Mouse (Mus musculus) heart, embryonic 13.5 days (tissue): ENCODE data around the gene 4930455H04Rik. TPM values are rescaled to one million over a fixed set of nuclear protein-coding genes. Genes with fewer than 3 reads are reported as not detected.

Experiments used
- ATAC-seq: fragments of 200-750 bp; cut with Nextera tagmentation; 2 replicates; pipeline ENCODE4 v1.8.0; 2017; ENCODE audit warnings: moderate TSS enrichment; ENCODE audit not compliant: insufficient number of reproducible peaks, low FRiP score, low TSS enrichment; ENCODE audit errors: extremely low read depth
- H3K27ac ChIP-seq: fragments of 300-500 bp; sonication (generic); replicated peaks from 2 replicates; pipeline ENCODE4 v1.5.1; 2015; ENCODE audit warnings: moderate library complexity, mild to moderate bottlenecking, inconsistent platforms
- H3K27me3 ChIP-seq: fragments of 300-500 bp; sonication (generic); replicated peaks from 2 replicates; pipeline ENCODE4 v1.6.1; 2015; ENCODE audit warnings: mild to moderate bottlenecking, inconsistent platforms
- H3K36me3 ChIP-seq: fragments of 300-500 bp; sonication (generic); 2 replicates; pipeline ENCODE4 v1.6.1; 2015; ENCODE audit warnings: mild to moderate bottlenecking, inconsistent platforms
- H3K4me1 ChIP-seq: fragments of 300-500 bp; sonication (generic); 2 replicates; pipeline ENCODE4 v1.6.1; 2015; ENCODE audit warnings: inconsistent platforms
- H3K4me2 ChIP-seq: fragments of 300-500 bp; sonication (generic); 2 replicates; pipeline ENCODE4 v1.6.1; 2015; ENCODE audit warnings: inconsistent platforms, mild to moderate bottlenecking, moderate library complexity
- H3K4me3 ChIP-seq: fragments of 300-500 bp; sonication (generic); 2 replicates; pipeline ENCODE4 v1.5.1; 2015; ENCODE audit warnings: moderate library complexity, mild to moderate bottlenecking, inconsistent platforms
- H3K9ac ChIP-seq: fragments of 300-500 bp; sonication (generic); 2 replicates; pipeline ENCODE4 v1.6.1; 2015; ENCODE audit warnings: inconsistent platforms, mild to moderate bottlenecking, moderate library complexity
- H3K9me3 ChIP-seq: fragments of 300-500 bp; sonication (generic); 2 replicates; pipeline ENCODE4 v1.6.1; 2016; ENCODE audit warnings: inconsistent platforms
- WGBS: fragments of 180-500 bp; shearing (Covaris S2); methylation state at CpG from one replicate; pipeline ENCODE4 v1.1.7; 2015; ENCODE audit warnings: mixed read lengths; 5-methylcytosine and 5-hydroxymethylcytosine counted together
- polyA plus RNA-seq: library from polyadenylated mRNA; unstranded; fragments of >200 nt; fragmentation: Nextera tagmentation; extraction: Ambion mirVana; gene quantifications from 2 replicates; pipeline ENCODE4 v1.2.1, GENCODE M21; 2015

Gene 4930455H04Rik
- polyA plus RNA-seq, 1 experiment from 2014 or later = not detected

GRCm38 (mm10) chr3:117001686-117002485, 33.8 kb downstream of the 4930455H04Rik start:
- no peaks in the 10 kb centered on the region for H3K9me3 ChIP-seq
- ATAC-seq = no peak
- 61% methylated on average over 9 of the region's 9 CpGs for WGBS

GRCm38 (mm10) chr3:117003379-117003778, 35.3 kb downstream of the 4930455H04Rik start:
- Histone ChIP-seq H3K4me2 (no peak overlapping the region), H3K9me3 (no peaks in the 10 kb centered on the region), H3K36me3 (no peaks in the 10 kb centered on the region), H3K27ac (no peak overlapping the region), H3K9ac (no peak overlapping the region), H3K4me1 (peaks cover 8% of the 10 kb centered on the region), H3K4me3 (no peak overlapping the region), H3K27me3 (no peaks in the 10 kb centered on the region; the same call in 1 of the 2 replicates)
- 56% methylated on average over 6 of the region's 6 CpGs for WGBS
- no peak for ATAC-seq

More at GRCm38 (mm10) chr3:117001686-117002485, 33.8 kb downstream of the 4930455H04Rik start:
- Histone ChIP-seq H3K27ac (no peak overlapping the region), H3K27me3 (no peaks in the 10 kb centered on the region; the same call in 1 of the 2 replicates), H3K4me3 (no peak overlapping the region), H3K4me2 (no peak overlapping the region), H3K4me1 (peaks cover 8% of the 10 kb centered on the region), H3K36me3 (no peaks in the 10 kb centered on the region), H3K9ac (no peak overlapping the region)

GRCm38 (mm10) chr3:117006636-117007035, 38.6 kb downstream of the 4930455H04Rik start:
- Histone ChIP-seq H3K9me3 (no peaks in the 10 kb centered on the region), H3K9ac (no peak overlapping the region), H3K4me1 (peaks cover 8% of the 10 kb centered on the region), H3K27me3 (no peaks in the 10 kb centered on the region; the same call in 1 of the 2 replicates), H3K4me2 (no peak overlapping the region), H3K27ac (no peak overlapping the region), H3K36me3 (no peaks in the 10 kb centered on the region), H3K4me3 (no peak overlapping the region)
- ATAC-seq = no peak
- 82% methylated on average over 3 of the region's 3 CpGs for WGBS

GRCm38 (mm10) chr3:117007340-117007739, 39.3 kb downstream of the 4930455H04Rik start:
- Histone ChIP-seq H3K9ac (no peak overlapping the region), H3K27me3 (no peaks in the 10 kb centered on the region), H3K4me3 (no peak overlapping the region), H3K9me3 (no peaks in the 10 kb centered on the region), H3K36me3 (no peaks in the 10 kb centered on the region), H3K4me2 (no peak overlapping the region), H3K4me1 (peaks cover 8% of the 10 kb centered on the region), H3K27ac (no peak overlapping the region)
- no peak for ATAC-seq
- WGBS = 81% methylated on average over 6 of the region's 6 CpGs

- WGBS = 73% methylated on average over 6 of the region's 6 CpGs
Observed at GRCm38 (mm10) chr3:117010182-117010581, 42.1 kb downstream of the 4930455H04Rik start.

GRCm38 (mm10) chr3:117020319-117020718, 52.3 kb downstream of the 4930455H04Rik start:
- H3K4me3 ChIP-seq = no peak overlapping the region
- no peak overlapping the region for H3K4me2 ChIP-seq
- no peak for ATAC-seq
- no peaks in the 10 kb centered on the region for H3K9me3 ChIP-seq
- H3K27ac ChIP-seq = no peak overlapping the region
- H3K36me3 ChIP-seq = no peaks in the 10 kb centered on the region
- 84% methylated on average over 3 of the region's 3 CpGs for WGBS
- no peaks in the 10 kb centered on the region for H3K4me1 ChIP-seq
- no peak overlapping the region for H3K9ac ChIP-seq
- no peaks in the 10 kb centered on the region for H3K27me3 ChIP-seq

More at GRCm38 (mm10) chr3:117010182-117010581, 42.1 kb downstream of the 4930455H04Rik start:
- no peaks in the 10 kb centered on the region for H3K36me3 ChIP-seq
- no peak for ATAC-seq
- H3K9ac ChIP-seq = no peak overlapping the region
- no peaks in the 10 kb centered on the region for H3K9me3 ChIP-seq
- no peaks in the 10 kb centered on the region for H3K4me1 ChIP-seq
- no peaks in the 10 kb centered on the region for H3K27me3 ChIP-seq
- H3K4me3 ChIP-seq = no peak overlapping the region
- no peak overlapping the region for H3K27ac ChIP-seq
- no peak overlapping the region for H3K4me2 ChIP-seq

GRCm38 (mm10) chr3:117021907-117022306, 53.8 kb downstream of the 4930455H04Rik start:
- Histone ChIP-seq H3K9ac (no peak overlapping the region), H3K9me3 (no peaks in the 10 kb centered on the region), H3K27me3 (no peaks in the 10 kb centered on the region), H3K4me3 (no peak overlapping the region), H3K4me1 (no peaks in the 10 kb centered on the region), H3K4me2 (no peak overlapping the region), H3K36me3 (no peaks in the 10 kb centered on the region), H3K27ac (no peak overlapping the region)
- no peak for ATAC-seq
- WGBS = 68% methylated on average over 7 of the region's 7 CpGs

- Histone ChIP-seq H3K4me3 (no peak overlapping the region), H3K4me1 (no peaks in the 10 kb centered on the region), H3K9ac (no peak overlapping the region), H3K36me3 (no peaks in the 10 kb centered on the region), H3K27ac (no peak overlapping the region), H3K4me2 (no peak overlapping the region), H3K9me3 (no peaks in the 10 kb centered on the region), H3K27me3 (no peaks in the 10 kb centered on the region)
- 68% methylated on average over 1 of the region's 1 CpGs for WGBS
- ATAC-seq = no peak
Observed at GRCm38 (mm10) chr3:117024111-117024510, 56.0 kb downstream of the 4930455H04Rik start.

GRCm38 (mm10) chr3:117024557-117024956, 56.5 kb downstream of the 4930455H04Rik start:
- Histone ChIP-seq H3K27me3 (no peaks in the 10 kb centered on the region), H3K4me2 (no peak overlapping the region), H3K36me3 (no peaks in the 10 kb centered on the region), H3K27ac (no peak overlapping the region), H3K4me3 (no peak overlapping the region), H3K9ac (no peak overlapping the region), H3K4me1 (no peaks in the 10 kb centered on the region), H3K9me3 (no peaks in the 10 kb centered on the region)
- WGBS = 69% methylated on average over 5 of the region's 5 CpGs
- no peak for ATAC-seq

- no peaks in the 10 kb centered on the region for H3K9me3 ChIP-seq
- H3K27ac ChIP-seq = no peak overlapping the region
Observed at GRCm38 (mm10) chr3:117025421-117025820, 57.4 kb downstream of the 4930455H04Rik start.

More at GRCm38 (mm10) chr3:117025421-117025820, 57.4 kb downstream of the 4930455H04Rik start:
- no peak for ATAC-seq
- Histone ChIP-seq H3K36me3 (no peaks in the 10 kb centered on the region), H3K27me3 (no peaks in the 10 kb centered on the region), H3K4me3 (no peak overlapping the region), H3K4me2 (no peak overlapping the region), H3K9ac (no peak overlapping the region), H3K4me1 (no peaks in the 10 kb centered on the region)
- WGBS = 67% methylated on average over 3 of the region's 3 CpGs
